Comparison of ENCODE assay signal across 8 mouse cellular contexts in genomic region chr14:20792922-20793757, GRCm38 (mm10). TPM values are rescaled to one million over a fixed set of nuclear protein-coding genes. Genes with fewer than 3 reads are reported as not detected.
DNase-seq lines count a peak whose midpoint lies in the region; ATAC-seq and TF ChIP-seq lines count a peak whose summit lies in the region.

No protein-coding gene starts in this region.

- H3K4me2 ChIP-seq in kidney, embryonic 15.5 days, result peak overlapping the region; percentile 89
- peak overlapping the region; percentile 84 for H3K4me2 ChIP-seq in hindbrain, embryonic 14.5 days (replicated peaks)

- peak; percentile 50 for ATAC-seq in kidney, embryonic 15.5 days (replicated peaks; ENCODE audit: low FRiP score)
- peak; percentile 73 for ATAC-seq in hindbrain, embryonic 14.5 days (ENCODE audit: low FRiP score)

- no peak for TF ChIP-seq CTCF in testis, adult 2 months (IDR thresholded peaks at IDR 0.05; ENCODE audit: control insufficient read depth, insufficient read depth, insufficient replicate concordance, low read depth, low read length)

- H3K27ac ChIP-seq in kidney, embryonic 15.5 days, result peak overlapping the region; percentile 80
- H3K27ac ChIP-seq in embryonic facial prominence, embryonic 10.5 days (replicated peaks), result peak overlapping the region; percentile 89
- peak overlapping the region; percentile 85 for H3K27ac ChIP-seq in hindbrain, embryonic 14.5 days
- no peak overlapping the region for H3K27ac ChIP-seq in testis, adult 2 months (ENCODE audit: control insufficient read depth, insufficient read depth, low read depth, low read length)

- peaks cover 38% of the 10 kb centered on the region for H3K4me1 ChIP-seq in kidney, embryonic 15.5 days
- peaks cover 55% of the 10 kb centered on the region for H3K4me1 ChIP-seq in embryonic facial prominence, embryonic 10.5 days
- H3K4me1 ChIP-seq in hindbrain, embryonic 14.5 days (replicated peaks; ENCODE audit: control insufficient read depth, insufficient read depth, low read length), result peaks cover 35% of the 10 kb centered on the region
- peaks cover 14% of the 10 kb centered on the region for H3K4me1 ChIP-seq in testis, adult 2 months (ENCODE audit: control insufficient read depth, insufficient read depth, low read length)

- no peaks in the 10 kb centered on the region for H3K9me3 ChIP-seq in kidney, embryonic 15.5 days (replicated peaks)
- H3K9me3 ChIP-seq in embryonic facial prominence, embryonic 10.5 days, result no peaks in the 10 kb centered on the region
- H3K9me3 ChIP-seq in hindbrain, embryonic 14.5 days (ENCODE audit: control insufficient read depth, low read length), result no peaks in the 10 kb centered on the region

- H3K27me3 ChIP-seq in kidney, embryonic 15.5 days, result no peaks in the 10 kb centered on the region
- peaks cover 7% of the 10 kb centered on the region; the same call in 1 of the 2 replicates for H3K27me3 ChIP-seq in embryonic facial prominence, embryonic 10.5 days (replicated peaks; ENCODE audit: low read depth, poor library complexity, severe bottlenecking)
- no peaks in the 10 kb centered on the region for H3K27me3 ChIP-seq in hindbrain, embryonic 14.5 days (ENCODE audit: control insufficient read depth, insufficient read depth, low read length)
- H3K27me3 ChIP-seq in testis, adult 2 months (ENCODE audit: control insufficient read depth, insufficient read depth, low read length), result no peaks in the 10 kb centered on the region; the same call in 1 of the 2 replicates

- WGBS in kidney, embryonic 15.5 days, result under 1% methylated on average over 39 of the region's 57 CpGs
- WGBS in embryonic facial prominence, embryonic 10.5 days, result under 1% methylated on average over 51 of the region's 57 CpGs
- under 1% methylated on average over 32 of the region's 57 CpGs for WGBS in hindbrain, embryonic 14.5 days

- peaks cover 42% of the 10 kb centered on the region for H3K36me3 ChIP-seq in kidney, embryonic 15.5 days
- H3K36me3 ChIP-seq in embryonic facial prominence, embryonic 10.5 days (replicated peaks), result peaks cover 43% of the 10 kb centered on the region
- H3K36me3 ChIP-seq in hindbrain, embryonic 14.5 days (replicated peaks; ENCODE audit: control insufficient read depth, insufficient read depth), result peaks cover 31% of the 10 kb centered on the region
- no peaks in the 10 kb centered on the region for H3K36me3 ChIP-seq in testis, adult 2 months (ENCODE audit: control insufficient read depth, insufficient read depth, low read length)

- no peak for DNase-seq in kidney, adult 8-10 months
- peak; percentile 33 for DNase-seq in MN1 (ENCODE audit: low spot score)
- peak; percentile 81 for DNase-seq in embryonic facial prominence, embryonic 10.5 days (ENCODE audit: low spot score)
- DNase-seq in hindbrain, embryonic 14.5 days (ENCODE audit: low spot score), result peak; percentile 35
- DNase-seq in lung, postnatal 10 days, result peak; percentile 68
- no peak for DNase-seq in layer of hippocampus, adult 8-10 months (ENCODE audit: low spot score in 2 of 2)

- peak overlapping the region; percentile 89 for H3K4me3 ChIP-seq in kidney, embryonic 15.5 days (replicated peaks)
- H3K4me3 ChIP-seq in embryonic facial prominence, embryonic 10.5 days, result peak overlapping the region; percentile 96
- H3K4me3 ChIP-seq in hindbrain, embryonic 14.5 days (replicated peaks; ENCODE audit: low read length), result peak overlapping the region; percentile 91
- peak overlapping the region; percentile 93 for H3K4me3 ChIP-seq in testis, adult 2 months (ENCODE audit: control insufficient read depth, low read depth, low read length)

- TF ChIP-seq POLR2A in testis, adult 2 months (IDR thresholded peaks at IDR 0.05; ENCODE audit: control insufficient read depth, low read depth, low read length), result no peak

- H3K9ac ChIP-seq in kidney, embryonic 15.5 days, result peak overlapping the region; percentile 70
- peak overlapping the region; percentile 87 for H3K9ac ChIP-seq in hindbrain, embryonic 14.5 days

RNA-seq across cellular contexts. Expression of gene Camk2g, which starts 0.7 kb away (rescaled TPM):
- 39.6 and 48.4 TPM in 2 replicates for polyA plus RNA-seq in kidney, embryonic 15.5 days (2015; fragmentation: Nextera tagmentation; extraction: Ambion mirVana)
- 43.9 and 50.6 TPM in 2 replicates for polyA plus RNA-seq in embryonic facial prominence, embryonic 10.5 days (2016; fragmentation: Nextera tagmentation; extraction: Ambion mirVana)
- polyA plus RNA-seq in hindbrain, embryonic 14.5 days (2014; fragmentation: Nextera tagmentation; extraction: Ambion mirVana), result 166 and 197 TPM in 2 replicates
- polyA plus RNA-seq in testis, adult 2 months (2012; rRNA removed), result 16.4 and 18.6 TPM in 2 replicates
- total RNA-seq in layer of hippocampus, adult 8-10 months (2022), result 100 to 1,000 TPM; 247 to 278 (median 262) TPM

RNA-seq across cellular contexts. Expression of gene Plau, which starts 43.3 kb away (rescaled TPM):
- polyA plus RNA-seq in kidney, embryonic 15.5 days (2015; fragmentation: Nextera tagmentation; extraction: Ambion mirVana), result 10.7 and 12.4 TPM in 2 replicates
- polyA plus RNA-seq in embryonic facial prominence, embryonic 10.5 days (2016; fragmentation: Nextera tagmentation; extraction: Ambion mirVana), result 0.67 and 1.0 TPM in 2 replicates
- polyA plus RNA-seq in hindbrain, embryonic 14.5 days (2014; fragmentation: Nextera tagmentation; extraction: Ambion mirVana), result 0.27 and 0.34 TPM in 2 replicates
- 0.73 and 1.2 TPM in 2 replicates for polyA plus RNA-seq in testis, adult 2 months (2012; rRNA removed)
- total RNA-seq in layer of hippocampus, adult 8-10 months (2022), result 10 to 100 TPM in 2 of 4 experiments, 1 to 10 TPM in 2; 4.1 to 26.9 (median 12.8) TPM

RNA-seq across cellular contexts. Expression of gene Ndst2, which starts 58.8 kb away (rescaled TPM):
- polyA plus RNA-seq in kidney, embryonic 15.5 days (2015; fragmentation: Nextera tagmentation; extraction: Ambion mirVana), result 27.3 and 31.6 TPM in 2 replicates
- 24.4 and 25.6 TPM in 2 replicates for polyA plus RNA-seq in embryonic facial prominence, embryonic 10.5 days (2016; fragmentation: Nextera tagmentation; extraction: Ambion mirVana)
- polyA plus RNA-seq in hindbrain, embryonic 14.5 days (2014; fragmentation: Nextera tagmentation; extraction: Ambion mirVana), result 17.1 and 17.7 TPM in 2 replicates
- polyA plus RNA-seq in testis, adult 2 months (2012; rRNA removed), result 33.2 and 39.0 TPM in 2 replicates
- 10 to 100 TPM; 16.6 to 24.3 (median 18.3) TPM for total RNA-seq in layer of hippocampus, adult 8-10 months (2022)

Comparison
In these comparisons a context has a peak if more than half of its experiments do, and no peak if none do; other contexts are left out.
1. DNase-seq: peak in MN1 (single experiment), embryonic facial prominence, embryonic 10.5 days (single experiment), hindbrain, embryonic 14.5 days (single experiment) and lung, postnatal 10 days (single experiment); none in kidney, adult 8-10 months (0 of 2) and layer of hippocampus, adult 8-10 months (0 of 2).
2. Peak in every context shown above with its lines, with median percentiles within 50 percentile points of each other: H3K4me3 ChIP-seq.